Mouse (Mus musculus) c-Kit-positive CD71-negative TER-119-negative erythroid progenitor cells, embryonic 14.5 days (primary cell): ENCODE results near the gene Lypd5.

Source experiments
- DNase-seq: peaks from one replicate; pipeline ENCODE4 v3.0.0-alpha.2; 2013; ENCODE audit warnings: low read depth

Lypd5 gene

DNA sequence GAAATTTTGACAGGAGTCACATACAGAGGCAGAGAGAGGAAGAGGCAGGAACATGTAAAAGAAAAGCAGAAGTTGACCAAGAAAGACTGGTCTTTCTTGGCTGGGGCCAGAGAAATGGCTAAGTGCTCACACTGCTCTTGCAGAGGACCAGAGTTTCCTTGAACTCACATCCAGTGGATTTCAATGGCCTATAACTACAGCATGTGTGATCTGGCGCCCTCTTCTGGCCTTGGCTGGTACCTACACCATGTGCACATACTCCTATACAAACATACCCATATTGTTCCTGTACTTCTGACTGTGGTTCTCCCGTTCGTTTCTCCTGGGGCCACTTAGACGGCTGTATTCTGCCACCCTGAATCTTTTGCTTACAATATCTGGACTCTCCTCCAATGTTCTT lies 12.0 kb downstream of the Lypd5 start:
- no peak for DNase-seq

DNA sequence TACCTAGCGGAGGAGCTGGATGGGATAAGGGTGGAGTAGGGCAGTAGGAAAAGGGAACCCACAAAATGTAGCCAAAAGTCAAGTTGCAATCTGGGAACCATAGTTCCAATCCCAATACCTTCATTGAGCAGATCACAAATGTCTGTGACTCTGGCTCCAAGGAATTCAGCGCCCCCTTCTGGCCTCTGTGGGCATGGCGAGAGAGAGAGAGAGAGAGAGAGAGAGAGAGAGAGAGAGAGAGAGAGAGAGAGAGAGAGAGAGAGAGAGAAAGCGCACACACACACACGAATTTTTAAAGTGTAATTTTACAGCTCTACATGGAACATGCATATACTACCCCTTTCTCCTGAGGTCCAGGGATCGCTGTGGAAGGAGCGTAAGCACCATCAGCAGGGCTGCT lies 14.2 kb downstream of the Lypd5 start:
- DNase-seq, result no peak

DNA sequence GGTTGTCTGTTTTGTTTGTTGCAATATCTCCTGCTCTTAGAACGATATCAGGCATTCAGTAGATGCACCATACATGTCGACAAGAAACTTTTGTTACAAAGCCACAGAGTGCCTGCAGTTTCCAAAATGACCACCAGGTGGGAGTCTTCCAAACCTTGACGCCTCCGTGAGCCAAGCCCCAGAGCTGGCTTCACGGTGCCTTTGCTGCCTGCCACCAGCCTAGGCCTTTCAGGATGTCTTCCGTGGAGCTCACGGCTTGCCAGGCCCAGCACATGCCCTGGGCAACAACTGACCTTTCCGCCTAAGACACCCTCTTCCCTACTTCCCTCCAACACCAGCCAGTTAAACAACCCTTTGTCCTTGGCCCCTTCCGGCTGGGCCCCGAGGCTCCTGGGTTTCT lies 15.8 kb downstream of the Lypd5 start:
- peak; percentile 90 for DNase-seq

DNA sequence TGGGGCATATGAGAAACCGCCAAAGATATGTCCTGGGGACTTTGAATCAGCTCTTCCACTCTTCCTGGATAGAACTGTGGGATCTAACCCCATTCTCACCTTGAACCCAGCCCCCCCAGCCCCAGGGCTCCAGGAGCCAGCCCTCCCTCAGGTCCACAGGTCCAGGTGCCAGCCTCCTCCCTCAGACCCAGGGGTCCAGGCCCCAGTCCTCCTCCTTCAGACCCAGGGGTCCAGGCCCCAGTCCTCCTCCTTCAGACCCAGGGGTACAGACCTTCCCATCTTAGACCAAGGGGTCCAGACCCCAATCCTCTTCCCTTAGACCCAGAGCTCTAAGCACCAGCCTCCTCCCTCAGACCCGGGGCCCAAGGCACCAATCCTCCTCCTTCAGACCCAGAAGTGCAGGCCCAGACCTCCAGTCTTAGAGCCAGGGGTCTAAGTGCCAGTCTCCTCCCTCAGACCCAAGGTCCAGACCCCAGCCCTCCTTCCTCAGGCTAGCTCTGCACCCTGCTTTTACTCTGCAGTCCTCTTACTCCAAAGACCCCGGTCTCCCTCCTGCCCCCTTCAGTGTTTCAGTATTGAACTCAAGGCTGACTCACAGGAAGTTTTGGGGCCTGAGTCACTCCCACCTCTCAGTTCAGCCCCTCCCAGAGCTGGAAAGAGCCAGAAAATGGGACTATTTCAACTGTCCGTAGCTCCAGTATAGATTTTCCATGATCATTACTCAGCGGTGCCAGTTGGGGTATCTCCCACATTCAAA lies 16.4 kb downstream of the Lypd5 start:
- no peak for DNase-seq

DNA sequence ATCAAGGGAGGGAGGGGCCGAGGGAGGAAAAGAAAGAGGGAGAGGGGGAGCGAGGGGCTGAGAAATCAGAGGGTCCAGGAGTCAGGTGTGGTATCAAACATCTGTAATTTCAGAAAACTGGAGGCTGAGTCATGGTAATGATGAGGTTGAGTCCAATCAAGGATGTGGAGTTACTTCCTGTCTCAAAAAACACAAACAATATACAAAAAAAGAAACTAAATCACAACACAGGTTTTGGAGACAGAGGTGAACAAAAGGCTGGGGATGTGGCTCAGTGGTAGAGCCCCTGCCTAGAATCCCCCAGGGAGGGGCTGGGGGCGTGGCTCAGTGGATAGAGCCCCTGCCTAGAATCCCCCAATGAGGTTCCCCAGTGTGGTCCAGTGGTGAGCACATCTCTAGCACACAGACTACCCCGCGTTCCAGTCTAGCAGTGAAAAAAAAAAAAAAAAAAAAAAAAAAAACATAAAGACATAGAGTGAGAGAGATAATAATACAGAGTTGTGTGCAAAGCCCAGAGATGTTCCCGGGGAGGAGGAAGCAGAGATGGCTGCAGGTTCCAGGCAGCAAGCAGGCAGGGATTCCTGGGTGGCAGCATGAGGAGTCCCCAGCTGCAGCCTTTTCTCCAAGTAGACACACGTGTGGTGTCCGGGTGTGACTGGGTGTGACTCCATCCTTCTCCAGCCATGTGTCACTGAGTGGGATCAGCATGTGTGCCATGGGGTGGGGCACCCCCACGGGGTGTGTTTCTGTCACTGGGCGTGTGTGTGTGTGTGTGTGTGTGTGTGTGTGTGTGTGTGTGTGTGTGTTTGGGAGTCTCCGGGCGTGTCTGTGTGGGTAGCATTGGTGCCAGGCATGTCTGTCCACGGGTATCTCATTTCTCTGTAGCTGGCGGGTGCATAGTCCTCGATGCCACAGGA lies 18.0 kb downstream of the Lypd5 start:
- no peak for DNase-seq

DNA sequence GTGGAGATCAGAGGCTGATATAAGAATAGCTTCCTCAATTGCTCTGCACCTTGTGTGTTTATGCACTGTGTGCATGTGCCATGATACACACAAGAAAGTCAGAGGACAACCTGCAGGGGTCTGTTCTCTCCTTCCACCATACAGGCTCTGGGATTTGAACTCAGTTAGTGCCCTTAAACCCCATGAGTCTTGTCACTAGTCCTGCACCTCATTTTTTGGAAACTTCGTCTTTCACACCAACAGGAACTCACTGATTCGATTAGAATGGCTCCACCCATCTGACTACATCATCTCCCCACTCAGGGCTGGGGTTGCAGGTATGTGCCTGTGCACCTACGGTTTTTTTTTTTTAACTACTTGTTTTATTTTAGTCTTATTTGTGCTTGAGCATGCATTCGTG lies 19.2 kb downstream of the Lypd5 start:
- DNase-seq, result no peak

DNA sequence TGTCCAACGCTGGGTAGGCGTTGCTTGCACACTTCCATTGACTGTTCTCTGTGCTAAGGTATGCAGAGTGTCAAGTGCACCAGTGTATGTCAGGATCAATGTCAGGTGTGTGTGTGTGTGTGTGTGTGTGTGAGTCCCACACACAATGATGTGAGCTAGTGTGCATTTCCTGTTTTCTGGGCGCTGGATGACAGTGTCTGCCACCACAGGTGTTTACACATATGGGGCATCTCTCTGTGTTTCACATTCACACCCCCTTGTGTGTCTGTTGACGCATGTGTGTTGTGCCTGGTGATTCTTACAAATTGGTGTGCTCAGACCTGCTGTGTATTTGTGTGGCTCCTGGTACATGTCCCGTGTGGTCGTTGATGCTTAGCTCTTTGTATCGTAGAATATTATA lies 19.9 kb downstream of the Lypd5 start:
- DNase-seq, result no peak

DNA sequence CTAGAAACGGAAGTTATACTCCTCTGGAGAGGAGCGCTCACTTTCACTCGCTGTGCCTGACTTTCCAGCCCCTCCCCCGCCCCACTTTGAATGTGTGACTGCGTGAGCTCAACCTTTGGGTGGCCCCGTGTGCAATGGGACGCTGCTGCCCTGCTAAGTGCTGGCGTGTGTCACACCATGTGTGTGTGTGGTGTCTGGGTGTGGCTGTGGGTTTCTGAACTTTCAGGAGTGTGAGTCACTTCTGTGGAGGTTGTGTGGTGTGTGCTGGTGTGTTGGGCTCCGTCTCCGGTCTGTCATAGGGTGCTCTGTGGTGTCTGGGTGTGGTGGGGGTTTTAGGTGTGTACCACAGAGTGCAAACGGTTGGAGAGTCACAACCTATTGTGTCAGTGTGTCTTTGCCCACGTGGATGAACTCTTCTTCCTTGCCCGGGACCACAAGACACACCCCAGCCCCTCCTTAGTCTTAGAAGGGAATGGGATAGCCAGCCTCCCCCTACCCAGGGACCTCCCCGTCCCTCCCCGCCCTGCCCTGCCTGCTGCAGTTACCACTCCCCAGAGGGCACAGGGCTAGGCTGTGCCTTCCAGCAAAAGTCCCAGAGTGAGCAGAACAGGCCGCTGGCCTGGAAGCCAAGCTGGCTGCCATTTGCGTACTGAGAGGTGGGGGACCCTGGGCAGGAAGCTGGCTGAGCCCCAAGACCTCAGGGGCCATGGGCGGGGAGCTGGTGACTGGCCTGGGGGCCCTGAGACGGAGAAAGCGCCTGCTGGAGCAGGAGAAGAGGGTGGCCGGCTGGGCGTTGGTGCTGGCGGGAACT lies 20.9 kb downstream of the Lypd5 start, which contains the start of gene Kcnn4:
Kcnn4 (plus strand) TSS at position 533 of the 811 bp plus-strand sequence.
- peak; percentile 71 for DNase-seq

DNA sequence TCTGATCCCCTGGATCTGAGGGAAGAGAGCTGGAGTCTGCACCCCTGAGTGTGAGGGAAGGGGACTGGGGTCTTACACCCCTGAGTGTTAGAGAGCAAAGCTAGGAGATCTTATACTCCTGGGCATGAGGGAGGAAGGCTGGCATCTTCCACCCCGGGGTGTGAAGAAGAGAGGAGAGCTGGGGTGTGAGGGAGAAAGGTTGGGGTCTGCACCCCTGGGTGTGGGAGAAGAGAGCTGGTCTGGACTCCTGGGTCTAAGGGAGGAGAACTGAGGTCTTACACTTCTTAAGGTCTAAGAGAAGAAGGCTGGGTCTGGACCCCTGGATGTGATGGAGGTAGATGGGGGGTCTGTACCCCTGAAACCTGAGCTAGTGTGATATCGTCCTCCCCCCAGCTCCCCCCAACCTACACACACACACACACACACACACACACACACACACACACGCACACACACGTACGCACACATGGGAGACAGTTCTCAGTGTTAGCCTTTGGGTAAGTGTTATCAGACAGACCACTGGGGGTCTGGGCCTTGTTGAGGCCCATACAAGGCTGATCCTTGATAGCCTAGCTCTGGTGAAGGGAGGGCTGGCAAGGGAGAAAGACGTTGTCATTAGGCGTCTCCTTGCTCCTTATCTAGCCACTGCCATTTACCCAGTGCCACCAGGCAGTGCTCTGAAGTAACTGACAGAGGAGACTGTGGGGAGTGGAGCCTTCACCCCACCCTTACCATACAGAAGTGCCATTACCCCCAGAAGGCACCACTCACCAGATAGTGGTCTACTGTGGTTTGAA lies 22.2 kb downstream of the Lypd5 start:
- DNase-seq, result no peak

DNA sequence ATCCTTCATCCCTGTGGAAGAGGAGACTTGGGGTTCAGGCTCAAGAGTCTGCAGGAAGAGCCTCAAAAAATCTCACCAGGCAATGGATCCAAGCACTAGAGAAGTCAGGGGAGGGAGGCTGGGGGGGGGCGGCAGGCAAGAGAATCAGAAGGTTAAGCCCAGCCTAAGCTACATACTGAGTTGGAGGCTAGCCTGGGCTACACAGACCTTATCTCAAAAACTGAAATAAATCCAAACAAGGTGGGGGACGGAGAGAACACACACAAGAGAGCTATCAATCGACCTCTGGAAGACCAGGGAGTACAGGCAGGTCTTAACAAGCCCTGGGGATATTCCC lies 22.8 kb downstream of the Lypd5 start:
- DNase-seq, result no peak

DNA sequence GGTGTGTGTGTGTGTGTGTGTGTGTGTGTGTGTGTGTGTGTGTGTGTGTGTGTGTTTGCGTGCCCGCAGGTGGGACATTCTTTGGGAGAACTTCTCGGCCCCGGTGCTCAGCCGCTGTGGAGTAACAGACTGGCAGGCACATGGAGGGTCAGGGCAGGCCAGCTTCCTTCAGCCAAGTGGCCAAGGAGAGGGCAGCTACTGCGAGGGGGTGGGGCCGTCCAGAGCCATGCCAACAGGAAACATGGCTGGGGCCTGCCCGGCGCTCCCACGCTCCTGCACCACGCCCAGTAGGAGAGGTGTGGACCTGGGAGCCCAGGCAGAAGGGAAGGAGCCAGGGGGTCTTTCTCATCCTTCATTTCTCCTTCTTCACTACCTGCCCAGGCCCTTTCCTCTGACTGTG lies 23.3 kb downstream of the Lypd5 start:
- no peak for DNase-seq

DNA sequence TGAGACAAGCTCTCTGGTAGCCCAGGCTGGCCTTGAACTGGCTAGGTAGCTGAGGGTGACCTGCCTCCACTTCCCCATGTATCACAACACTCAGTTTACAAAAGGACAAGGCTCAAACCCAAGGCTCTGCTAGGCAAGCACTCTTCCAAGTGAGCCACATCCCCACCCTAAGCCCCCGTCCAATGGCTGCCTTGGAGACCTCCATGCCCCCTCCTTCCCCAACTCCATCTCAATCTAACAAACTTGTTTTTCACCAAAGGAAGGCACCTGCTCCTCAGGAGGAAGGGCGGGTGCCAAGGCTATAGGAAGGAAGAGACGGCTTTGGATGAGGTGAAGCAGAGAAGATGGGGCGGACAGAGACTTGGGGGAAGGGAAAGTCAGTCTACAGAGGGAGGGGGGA lies 23.8 kb downstream of the Lypd5 start:
- no peak for DNase-seq

DNA sequence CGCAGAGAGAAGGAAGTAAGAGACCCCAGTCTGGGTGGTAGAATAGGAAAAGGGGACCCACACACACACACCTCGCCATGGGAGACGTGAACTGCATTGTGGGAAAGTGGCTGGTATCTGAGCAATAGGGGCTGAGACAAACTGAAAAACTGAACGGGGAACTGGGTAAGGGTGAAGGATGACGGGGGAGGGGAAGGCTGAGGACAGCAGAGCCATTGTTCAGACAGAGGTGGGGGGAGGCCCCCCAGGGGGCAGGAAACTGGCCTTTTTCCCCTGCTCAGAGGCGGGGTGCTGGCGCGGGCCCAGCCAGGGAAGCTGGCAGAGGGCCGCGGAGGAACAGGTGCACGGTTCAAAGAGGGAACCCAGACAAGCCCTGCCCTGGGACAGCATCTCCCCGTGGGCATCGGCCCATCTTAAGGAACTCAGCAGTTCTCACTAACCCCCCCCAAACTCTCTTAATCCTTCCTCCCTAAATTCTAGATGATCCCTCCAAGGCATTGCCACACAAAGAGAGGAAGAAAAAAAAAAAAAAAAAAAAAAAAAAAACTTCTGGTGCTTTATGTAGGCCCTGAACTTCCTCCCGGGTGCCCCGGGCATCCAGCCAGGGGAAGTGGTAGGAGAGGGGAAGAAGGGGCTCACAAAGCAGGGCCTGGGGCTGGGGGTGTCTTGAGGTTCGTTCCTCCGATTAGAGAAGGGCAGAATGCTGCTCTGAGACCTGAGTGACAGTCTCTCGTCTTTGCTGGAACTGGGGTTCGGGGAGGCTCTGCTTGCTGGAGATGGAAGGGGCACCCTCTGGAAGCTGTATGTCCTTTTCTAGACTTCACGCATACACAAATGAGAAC lies 24.8 kb downstream of the Lypd5 start:
- no peak for DNase-seq

DNA sequence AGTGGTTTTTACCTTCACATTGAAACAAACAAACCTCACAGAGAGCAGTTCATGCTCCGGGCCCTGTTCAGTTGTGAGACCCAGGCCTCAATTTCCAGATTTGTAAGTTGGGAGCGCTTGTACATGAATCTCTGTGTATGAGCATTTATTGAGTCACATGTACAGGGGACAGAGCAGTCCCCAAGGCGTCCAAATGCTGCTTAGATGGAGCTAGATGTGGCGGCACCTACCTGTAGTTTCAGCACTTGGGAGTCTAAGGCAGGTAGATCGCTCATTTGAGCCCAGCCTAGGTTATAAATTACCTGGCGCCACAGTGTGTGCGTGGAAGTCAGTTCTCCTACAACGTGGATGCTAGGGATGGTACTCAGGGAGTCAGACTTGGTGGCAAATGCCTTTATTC lies 27.5 kb downstream of the Lypd5 start:
- DNase-seq, result no peak

DNA sequence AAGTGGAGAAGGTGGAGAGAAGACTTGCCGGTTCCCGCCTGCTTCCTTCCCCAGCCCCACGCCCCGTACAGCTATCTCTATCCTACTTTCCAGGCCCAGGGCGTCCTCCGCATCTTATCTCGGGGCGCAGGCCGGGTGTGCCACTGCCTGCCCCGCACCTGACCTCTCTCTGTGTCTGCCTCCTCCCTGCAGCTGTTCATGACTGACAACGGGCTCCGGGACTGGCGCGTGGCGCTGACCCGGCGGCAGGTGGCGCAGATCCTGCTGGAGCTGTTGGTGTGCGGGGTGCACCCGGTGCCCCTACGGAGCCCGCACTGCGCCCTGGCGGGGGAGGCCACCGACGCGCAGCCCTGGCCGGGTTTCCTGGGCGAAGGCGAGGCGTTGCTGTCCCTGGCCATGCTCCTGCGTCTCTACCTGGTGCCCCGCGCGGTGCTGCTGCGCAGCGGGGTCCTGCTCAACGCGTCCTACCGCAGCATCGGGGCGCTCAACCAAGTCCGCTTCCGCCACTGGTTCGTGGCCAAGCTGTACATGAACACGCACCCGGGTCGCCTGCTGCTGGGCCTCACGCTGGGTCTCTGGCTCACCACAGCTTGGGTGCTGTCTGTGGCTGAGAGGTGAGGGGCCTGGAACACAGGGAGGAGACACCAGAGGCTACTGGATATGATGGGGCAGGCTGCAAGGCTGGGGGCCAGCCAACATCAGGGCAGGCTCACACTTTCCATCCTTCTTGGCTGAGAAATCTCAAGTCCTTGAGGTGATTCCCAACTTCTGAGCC lies 28.3 kb downstream of the Lypd5 start:
- peak; percentile 55 for DNase-seq

DNA sequence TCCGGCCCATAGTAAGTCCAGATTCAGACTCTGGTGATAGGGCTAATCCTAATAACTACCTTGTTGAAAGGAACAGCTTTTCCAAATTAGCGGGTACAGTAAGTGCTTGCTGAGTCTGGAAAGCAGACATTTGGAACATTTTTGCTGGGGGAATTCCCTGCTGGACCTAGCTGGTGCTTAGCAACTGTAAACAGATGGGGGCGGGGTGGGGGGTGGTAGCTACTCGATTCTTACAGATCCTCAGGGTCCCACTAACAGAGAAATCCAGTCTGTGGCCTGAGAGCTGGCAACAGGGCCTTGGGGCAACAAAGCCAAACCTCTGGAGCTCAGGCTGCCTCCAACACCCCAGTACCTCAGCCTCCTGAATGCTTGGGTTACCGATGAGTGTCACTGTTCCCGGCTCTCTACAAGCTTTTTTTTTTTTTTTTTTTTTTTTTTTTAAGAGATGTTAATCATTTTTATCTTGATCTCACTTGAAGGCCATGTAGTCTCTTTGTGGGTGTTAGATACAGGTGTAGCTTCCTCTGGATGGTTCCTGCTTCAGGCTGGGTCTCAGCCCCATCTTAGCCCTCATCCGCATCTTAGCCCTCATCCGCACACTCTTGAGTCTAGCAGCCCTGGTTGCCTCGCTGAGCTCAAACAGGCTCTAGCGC lies 29.2 kb downstream of the Lypd5 start:
- no peak for DNase-seq

DNA sequence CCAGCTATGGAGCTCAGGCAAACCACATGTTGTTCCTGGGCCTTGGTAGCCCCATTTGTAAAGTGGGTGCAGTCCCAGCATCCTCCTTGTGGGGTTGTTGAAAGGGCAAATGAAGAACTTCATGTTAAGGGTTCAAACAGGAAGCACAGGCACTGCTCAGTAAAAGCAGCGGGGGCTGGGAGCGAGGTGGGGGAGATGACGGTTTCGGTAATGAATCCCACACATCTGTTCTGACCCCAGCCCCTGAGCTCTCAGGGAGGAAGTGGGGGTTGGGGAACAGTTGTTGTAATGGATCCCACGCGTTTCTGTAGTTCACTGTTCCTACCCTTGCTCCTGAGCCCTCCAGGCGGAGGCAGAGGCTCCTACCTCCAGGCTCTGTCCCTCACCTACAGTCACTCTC lies 30.9 kb downstream of the Lypd5 start:
- no peak for DNase-seq

DNA sequence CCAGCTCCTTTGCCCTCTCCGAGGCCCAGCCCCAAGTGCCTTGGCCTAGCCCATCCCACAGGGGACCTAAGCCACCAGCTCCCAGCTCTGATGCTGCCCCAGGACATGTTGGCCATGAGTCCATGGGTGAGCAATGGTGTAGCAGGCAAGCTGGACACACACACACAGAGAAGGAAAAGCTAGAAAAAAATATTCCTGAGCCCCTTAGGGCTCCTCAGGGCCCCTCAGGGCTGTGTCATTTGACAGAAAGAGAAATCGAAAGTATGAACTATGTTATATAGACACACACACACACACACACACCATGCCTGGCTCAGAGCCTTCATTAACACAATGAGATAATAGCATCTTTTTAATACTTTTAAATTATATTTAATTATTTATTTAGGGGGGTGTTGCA lies 31.4 kb downstream of the Lypd5 start:
- no peak for DNase-seq

DNA sequence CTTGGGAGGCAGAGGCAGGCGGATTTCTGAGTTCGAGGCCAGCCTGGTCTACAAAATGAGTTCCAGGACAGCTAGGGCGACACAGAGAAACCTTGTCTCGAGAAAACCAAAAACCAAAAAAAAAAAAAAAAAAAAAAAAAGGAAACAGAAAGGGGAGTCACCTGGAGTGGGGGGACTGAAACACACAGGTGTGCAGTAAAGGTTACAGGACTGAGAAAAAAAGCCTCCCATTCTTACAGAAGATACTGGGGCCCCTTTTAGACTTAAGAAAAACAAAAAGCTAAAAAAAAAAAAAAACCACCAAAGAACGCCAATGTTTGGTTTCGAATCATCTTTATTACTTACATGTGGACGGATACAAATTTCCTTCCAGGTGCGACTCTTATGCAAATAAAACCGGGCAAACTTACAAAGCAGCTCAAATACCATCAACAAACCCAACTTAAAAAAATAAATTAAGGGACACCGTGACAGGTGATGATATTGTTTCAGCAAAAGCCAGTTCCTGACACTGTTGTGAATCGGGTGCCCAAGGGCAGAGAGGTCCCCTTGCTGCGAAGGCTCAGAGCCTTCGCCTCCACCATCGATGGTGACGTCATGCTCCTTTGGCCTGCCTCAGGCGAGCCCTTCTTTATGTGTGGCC lies 33.9 kb downstream of the Lypd5 start:
- no peak for DNase-seq
